Mouse (Mus musculus) adrenal gland, postnatal 4 days (tissue): ENCODE measurements around the gene Brk1. TPM values are rescaled to one million over a fixed set of nuclear protein-coding genes. Genes with fewer than 3 reads are reported as not detected.

Source experiments
- DNase-seq, 2 experiments: peaks; one replicate each; pipeline ENCODE4 v3.0.0; 2021 to 2022; ENCODE audit warnings: low spot score in 2 of 2, mixed read lengths in 2 of 2
- long read RNA-seq, 2 experiments: library from polyadenylated mRNA; stranded (forward); transcript quantifications; one replicate each; pipeline ENCODE4 v2.0.0; 2021
- total RNA-seq, 2 experiments: library from RNA; stranded (reverse); gene quantifications; 2 replicates each; pipeline ENCODE4 v1.2.3; 2021

The Brk1 gene
- total RNA-seq, result 100 to 1,000 TPM; 194 to 195 TPM
- long read RNA-seq, experiment 1, transcript Brk1-201 (3 exons, 1,095 nt), result major isoform, 83 of 175 reads
- long read RNA-seq, experiment 1, partial matches to known transcripts, result 89 of 175 reads
- long read RNA-seq, experiment 1, other reads (novel, unspliced or antisense), result 3 of 175 reads
- long read RNA-seq, experiment 2, transcript Brk1-201 (3 exons, 1,095 nt), result major isoform, 125 of 190 reads
- long read RNA-seq, experiment 2, partial matches to known transcripts, result 62 of 190 reads
- long read RNA-seq, experiment 2, other reads (novel, unspliced or antisense), result 3 of 190 reads

DNA sequence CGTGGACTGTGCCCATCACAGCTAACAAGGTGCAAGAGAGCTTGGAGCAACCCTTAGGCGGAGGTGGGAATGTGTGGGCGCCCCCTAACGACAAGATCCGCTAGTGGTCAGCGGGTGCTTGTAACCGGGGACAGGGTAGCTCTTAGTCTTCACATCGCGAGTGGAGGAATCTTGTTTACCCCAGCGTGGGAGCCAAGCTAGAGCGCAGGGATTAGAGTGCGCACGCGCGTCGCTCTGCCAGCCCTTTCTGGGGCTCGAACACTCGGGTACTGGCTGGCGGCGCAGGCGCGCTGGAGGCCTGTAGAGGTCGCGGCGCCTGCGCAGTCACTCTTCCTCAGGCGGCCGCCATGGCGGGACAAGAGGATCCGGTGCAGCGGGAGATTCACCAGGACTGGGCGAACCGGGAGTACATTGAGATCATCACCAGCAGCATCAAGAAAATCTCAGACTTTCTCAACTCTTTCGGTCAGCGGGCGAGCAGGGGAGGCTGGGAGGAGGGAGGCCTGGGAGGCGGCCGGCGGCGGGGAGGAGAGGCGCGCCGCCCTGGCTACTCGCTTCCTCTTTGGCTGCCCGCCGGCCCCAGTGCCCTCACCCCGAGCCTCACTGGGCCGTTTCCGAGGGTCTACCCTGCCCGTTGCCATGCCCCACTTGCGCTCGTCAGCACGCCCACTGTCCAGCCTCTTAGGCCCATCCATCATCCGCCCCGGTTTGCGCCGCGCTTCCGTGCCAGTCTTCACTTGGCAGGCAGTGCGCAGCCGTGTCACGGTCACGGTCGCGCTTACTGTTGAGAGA is at the start of gene Brk1:
TSS of gene Brk1 (plus strand) at position 341 of the 792 bp plus-strand sequence.
- peak; percentile 66 to 76 for DNase-seq

DNA sequence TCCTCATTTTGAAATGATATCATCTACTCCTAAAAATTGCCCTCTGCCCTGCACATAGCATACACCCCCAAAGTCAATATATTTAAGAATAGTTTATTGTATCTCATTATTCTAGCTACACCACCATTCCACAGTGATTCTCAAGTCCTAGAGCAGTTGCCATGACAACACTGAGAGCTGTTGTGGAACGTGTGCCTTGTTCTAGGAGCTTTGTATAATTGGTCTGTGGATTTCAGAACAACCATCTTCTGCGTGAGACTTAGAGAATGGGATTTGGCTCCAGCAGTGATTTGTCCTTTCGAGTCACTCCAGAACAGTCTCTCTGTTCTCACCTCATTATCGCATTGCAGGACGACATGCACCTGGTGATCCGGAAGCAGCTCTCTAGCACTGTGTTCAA is 44.8 kb upstream of the Brk1 start:
- no peak for DNase-seq

- no peak for DNase-seq
Observed at GRCm38 (mm10) chr6:113564557-113564956, 40.0 kb upstream of the Brk1 start.

GRCm38 (mm10) chr6:113576044-113576443 is 28.5 kb upstream of the Brk1 start:
- DNase-seq, result no peak

GRCm38 (mm10) chr6:113579306-113579705 is 25.3 kb upstream of the Brk1 start:
- no peak for DNase-seq

- no peak for DNase-seq
Observed at GRCm38 (mm10) chr6:113583023-113583422, 21.5 kb upstream of the Brk1 start.

DNA sequence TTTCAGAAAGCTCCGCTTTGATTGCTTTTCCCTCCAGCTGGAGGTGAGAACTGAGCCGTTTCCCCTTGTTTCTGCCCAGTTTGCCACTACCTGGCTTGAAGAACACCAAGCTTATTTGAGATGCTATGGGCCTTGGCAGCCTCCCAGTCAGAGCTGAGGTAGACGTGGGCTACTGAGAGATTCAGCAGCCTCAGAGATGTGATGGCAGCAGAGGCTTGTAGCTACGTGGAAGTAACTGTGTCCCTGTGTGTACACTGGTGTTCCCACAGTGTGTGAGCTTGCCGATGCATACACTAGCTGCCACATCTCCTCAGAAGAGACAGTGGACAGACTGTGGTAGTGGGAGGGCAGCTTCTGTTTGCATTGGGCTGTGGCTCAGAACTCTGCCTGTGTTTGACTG is 19.5 kb upstream of the Brk1 start:
- no peak for DNase-seq

- peak in 1 of 2 experiments; percentile 21 for DNase-seq
Observed at GRCm38 (mm10) chr6:113586466-113587183, 17.9 kb upstream of the Brk1 start.

DNA sequence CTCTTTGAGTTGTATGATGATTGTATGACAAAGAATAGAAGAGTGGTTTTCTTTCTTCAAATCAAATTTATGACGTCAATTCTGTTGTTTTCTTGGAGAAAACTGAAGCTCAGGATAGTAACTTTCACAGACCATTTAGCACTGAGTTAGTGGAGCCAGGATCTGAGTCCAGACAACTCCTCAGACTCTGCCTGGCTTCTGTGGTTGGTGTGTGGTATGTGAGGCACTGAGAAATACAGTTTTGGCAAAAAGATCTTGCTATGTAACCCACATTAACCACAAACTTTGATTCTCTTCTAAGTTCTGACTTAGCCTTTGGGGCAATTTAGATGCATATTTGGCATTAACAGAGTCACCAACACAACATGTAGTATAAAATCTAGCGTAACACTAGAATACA is 11.9 kb upstream of the Brk1 start:
- DNase-seq, result no peak

DNA sequence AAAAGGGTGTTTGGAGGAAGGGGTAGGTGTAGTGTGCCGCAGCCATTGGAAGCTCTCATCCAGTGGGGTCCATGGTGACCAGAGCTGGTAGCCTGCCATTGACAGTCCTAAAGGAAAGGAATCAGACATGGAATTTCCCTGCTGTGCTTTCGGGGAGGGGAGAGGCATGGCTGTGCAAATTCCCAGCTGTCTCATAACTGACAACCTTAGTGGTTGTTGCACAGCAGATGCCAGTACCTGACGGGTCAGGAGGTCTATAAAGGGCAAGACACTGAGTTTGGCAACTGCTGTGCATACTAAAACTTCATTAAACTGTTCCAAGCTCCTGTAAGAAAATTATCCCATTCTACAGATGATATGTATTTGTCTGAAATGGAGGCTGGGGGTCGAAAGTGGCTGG is 6.6 kb upstream of the Brk1 start:
- no peak for DNase-seq

GRCm38 (mm10) chr6:113599833-113600232 is 4.7 kb upstream of the Brk1 start:
- peak; percentile 29 to 57 for DNase-seq

DNA sequence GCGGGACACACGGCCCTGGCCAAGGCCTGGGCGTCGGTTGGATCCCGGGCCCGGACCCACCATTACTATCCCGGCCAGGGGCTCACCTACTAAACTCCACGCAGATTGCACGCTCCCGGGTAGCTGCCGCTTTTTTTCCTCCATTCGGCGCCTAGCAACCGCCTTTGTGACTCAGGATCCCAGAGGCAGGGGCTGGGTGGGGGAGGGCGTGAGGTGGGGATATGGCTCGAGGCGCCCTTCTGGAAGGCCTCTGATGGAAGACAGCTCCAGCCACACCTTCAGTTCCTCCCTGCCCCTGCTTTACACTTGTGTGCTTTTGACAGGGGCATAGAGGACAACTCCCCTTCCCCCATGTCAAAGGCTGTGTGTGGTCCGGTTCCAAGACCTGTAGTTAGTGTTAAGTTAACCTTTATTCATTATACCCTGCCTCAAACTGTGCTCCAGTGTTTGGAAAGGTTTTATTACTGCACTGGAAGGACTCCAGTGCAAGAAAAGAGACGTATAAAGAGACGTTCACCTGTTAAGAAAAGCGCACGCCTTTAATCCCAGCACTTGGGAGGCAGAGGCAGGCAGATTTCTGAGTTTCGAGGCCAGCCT is 3.9 kb upstream of the Brk1 start, which contains the start of gene Fancd2os:
TSS of gene Fancd2os (minus strand) at position 173 of the 597 bp plus-strand sequence.
- DNase-seq, result no peak

DNA sequence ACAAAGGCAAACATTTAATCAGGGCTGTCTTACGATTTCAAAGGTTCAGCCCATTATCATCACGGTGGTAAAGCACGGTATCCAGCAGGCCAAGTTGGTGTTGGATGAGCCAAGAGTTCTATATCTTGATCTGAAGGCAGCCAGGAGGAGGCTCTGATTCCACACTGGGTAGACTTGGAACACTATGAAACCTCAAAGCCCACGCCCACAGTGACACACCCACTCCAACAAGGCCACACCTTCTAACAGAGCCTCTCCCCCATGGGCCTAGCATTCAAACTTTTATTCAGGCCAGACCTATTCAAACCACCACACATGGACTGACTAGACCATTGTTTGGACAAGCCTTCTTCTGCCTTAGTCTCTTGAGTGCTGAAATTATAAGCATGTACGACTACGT is 1.8 kb upstream of the Brk1 start:
- no peak for DNase-seq

GRCm38 (mm10) chr6:113603993-113604392 is 579 bp upstream of the Brk1 start:
- DNase-seq, result no peak

GRCm38 (mm10) chr6:113605224-113605545 is 613 bp downstream of the Brk1 start:
- DNase-seq, result no peak

DNA sequence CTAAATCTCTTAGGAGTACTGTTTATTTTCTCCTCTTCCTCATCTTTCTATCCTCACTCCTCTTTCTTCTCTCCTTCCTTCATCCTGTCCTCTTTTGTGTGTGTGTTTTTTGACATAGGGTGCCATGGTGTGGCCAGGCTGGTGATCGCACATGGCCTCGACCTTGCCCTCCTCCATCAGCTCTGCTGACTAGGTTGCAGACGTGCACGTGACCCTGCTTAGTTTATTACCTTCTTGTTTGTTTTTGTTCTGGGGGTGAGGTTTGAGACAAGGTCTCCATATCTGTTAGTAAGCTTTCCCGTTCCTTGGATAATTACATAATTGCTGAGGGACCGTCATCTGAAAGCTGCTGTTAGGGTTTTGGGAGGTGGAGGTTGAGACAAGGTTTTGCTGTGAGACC is 4.3 kb downstream of the Brk1 start:
- DNase-seq, result no peak

DNA sequence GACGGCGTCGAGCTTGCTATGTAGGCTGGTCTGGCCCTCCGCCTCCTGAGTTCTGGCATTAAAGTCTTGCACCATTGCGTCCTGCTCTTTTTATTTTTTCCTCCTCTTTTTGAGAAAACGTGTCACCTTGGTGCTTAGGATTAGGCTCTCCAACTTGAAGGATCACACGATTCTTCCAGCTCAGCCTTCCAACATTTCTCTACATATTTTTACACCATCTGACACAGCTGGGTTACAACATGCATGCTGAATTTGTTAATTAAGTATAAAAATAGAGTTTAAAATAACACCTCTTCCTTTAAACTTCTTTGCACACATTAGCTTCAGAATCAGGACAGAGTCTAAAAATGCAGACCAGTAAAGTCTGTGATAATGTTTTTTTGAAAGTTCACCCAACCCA is 4.7 kb downstream of the Brk1 start:
- no peak for DNase-seq

DNA sequence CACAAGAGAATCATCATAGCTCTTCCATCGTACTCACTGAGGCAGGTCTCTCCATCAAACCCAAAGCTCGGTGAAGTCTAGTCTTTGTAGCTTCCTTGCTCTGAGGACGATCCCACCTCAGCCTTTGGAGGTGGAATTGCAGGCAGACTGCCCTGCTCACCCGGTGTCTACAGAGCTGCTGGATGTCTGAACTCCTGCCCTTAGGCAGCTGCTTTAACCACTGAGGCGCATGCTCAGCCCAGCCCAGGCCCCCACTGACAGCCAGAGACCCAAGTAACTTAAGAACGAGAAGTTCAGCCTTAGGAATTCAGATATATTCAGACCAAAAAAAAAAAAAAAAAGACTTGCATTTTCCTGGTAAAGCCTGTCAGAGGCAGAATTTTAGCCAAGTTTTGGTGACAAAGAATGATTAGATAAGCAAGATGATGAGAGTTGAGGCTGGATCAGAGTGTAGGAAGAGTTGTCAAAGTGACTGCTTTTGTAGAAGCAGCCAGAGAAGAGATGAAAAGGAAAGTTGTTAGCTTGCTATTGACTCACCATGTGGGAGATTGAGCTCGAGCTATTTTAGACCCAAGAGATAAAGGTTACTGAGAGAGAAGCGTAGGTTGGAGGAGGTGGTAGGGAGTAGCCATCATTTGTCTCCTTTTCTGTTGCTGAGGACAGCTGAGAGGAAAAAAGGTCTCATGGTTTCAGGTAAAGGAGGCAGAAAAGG is 7.8 kb downstream of the Brk1 start:
- no peak for DNase-seq

GRCm38 (mm10) chr6:113614152-113614551 is 9.6 kb downstream of the Brk1 start:
- DNase-seq, result no peak

DNA sequence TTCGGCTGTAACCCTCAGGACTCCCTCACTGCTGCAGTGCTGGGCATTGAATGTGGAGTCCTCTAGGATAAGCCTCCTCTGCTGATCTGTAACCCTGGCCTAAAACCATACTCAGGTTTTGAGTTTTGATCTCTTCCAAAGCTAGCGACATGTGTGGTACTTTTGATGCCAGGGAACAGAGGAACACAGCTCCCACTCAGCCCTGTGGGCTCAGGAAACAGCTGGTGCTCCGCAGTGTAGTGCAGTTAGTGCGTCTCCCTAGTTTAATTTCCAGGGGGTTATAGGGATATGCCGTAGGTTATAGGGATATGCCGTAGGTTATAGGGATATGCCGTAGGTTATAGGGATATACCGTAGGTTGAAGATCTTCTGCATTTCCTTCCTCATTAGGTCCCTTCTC is 10.4 kb downstream of the Brk1 start:
- DNase-seq, result no peak

DNA sequence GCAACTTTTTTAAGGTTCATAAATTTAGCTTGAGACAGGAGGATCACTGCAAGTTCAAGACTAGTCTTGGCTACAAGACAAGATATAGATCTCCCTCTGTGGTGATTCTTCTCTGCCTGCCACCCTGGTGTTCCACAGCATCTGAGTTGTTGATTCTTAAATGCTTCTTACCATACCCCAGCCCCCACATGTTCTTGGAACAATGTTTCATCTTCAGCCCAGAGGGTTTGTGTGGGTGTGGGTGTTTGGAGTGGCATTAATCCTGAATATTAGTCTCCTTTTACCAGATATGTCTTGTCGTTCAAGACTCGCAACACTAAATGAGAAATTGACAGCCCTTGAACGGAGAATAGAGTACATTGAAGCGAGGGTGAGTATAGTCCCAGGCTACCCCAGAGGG is 10.9 kb downstream of the Brk1 start:
- no peak for DNase-seq
